Mouse (Mus musculus) cortical plate, adult 2 months (tissue): ENCODE results near the gene Wdr62.

Experiments
- CTCF ChIP-seq: fragments of 200-500 bp; IDR thresholded peaks from 2 replicates; pipeline ENCODE4 v1.5.1; 2011; ENCODE audit warnings: mild to moderate bottlenecking, control low read depth, low read length; ENCODE audit not compliant: insufficient read depth; ENCODE audit errors: extremely low read depth
- POLR2A ChIP-seq: fragments of 200-500 bp; IDR thresholded peaks from 2 replicates; pipeline ENCODE4 v1.6.1; 2011; ENCODE audit warnings: mild to moderate bottlenecking, low read length, control low read depth; ENCODE audit not compliant: insufficient read depth; ENCODE audit errors: extremely low read depth

GRCm38 (mm10) chr7:30291215-30292131 is 11.3 kb upstream of the Wdr62 start, which contains the start of gene Clip3:
- TF ChIP-seq POLR2A (peak; percentile 99), CTCF (no peak)
